Mouse (Mus musculus) spleen, adult 2 months (tissue): ENCODE results near the gene Srgap2.

Experiments
- CTCF ChIP-seq: fragments of 200-500 bp; IDR thresholded peaks from 2 replicates; pipeline ENCODE4 v1.5.1; 2011; ENCODE audit warnings: mild to moderate bottlenecking, inconsistent platforms; ENCODE audit not compliant: insufficient read depth, insufficient read length, insufficient replicate concordance; ENCODE audit errors: extremely low read depth
- POLR2A ChIP-seq: fragments of 200-500 bp; IDR thresholded peaks from 2 replicates; pipeline ENCODE4 v1.6.1; 2011; ENCODE audit warnings: low read depth, low read length, inconsistent platforms

DNA sequence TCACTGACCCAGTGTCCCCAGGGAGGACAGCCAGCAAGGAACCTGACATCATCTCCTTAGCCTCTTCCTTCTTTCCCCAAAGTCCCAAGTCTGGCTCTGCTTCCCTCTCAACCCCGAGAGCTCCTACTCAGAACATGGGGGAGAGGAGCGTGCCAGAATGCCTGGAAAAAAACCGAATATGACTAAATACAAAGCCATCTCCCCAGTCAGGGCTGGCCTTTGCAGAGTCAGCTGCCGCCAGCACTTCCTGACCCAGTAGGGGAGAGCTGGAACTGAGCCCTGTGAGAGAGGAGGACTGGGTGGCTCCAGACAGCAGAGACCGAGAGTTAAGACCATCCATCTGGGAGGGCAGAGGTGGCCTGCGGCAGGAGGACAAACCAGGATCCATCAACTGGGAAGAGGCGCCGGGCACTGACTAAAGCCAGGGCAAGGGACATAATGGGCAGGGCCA lies 288.2 kb downstream of the Srgap2 start:
- TF ChIP-seq CTCF (no peak), POLR2A (no peak)
